Mouse (Mus musculus): ENCODE results near the gene Mast3. TPM values are rescaled to one million over a fixed set of nuclear protein-coding genes. Genes with fewer than 3 reads are reported as not detected.

Gene Mast3
- total RNA-seq, 2 experiments from 2014 or later = 298 to 350 TPM

GRCm38 (mm10) chr8:70754871-70755660 lies 49.8 kb downstream of the Mast3 start:
- intact Hi-C loops (cut with DNase I) = loop anchor here (2.0 to 10.0 kb wide), 4 partner anchors 22 to 210 kb away; partner anchors contain the start of genes Jund and Pik3r2
- DNase-seq (ENCODE audit: low spot score in 2 of 2) = peak; percentile 79 to 81

- intact Hi-C loops (cut with DNase I) = loop anchor here (2.0 to 10.0 kb wide), 4 partner anchors 23 to 209 kb away; partner anchors contain the start of genes Jund and Pik3r2
- DNase-seq (ENCODE audit: low spot score in 2 of 2) = peak; percentile 96 to 99
Observed at GRCm38 (mm10) chr8:70754043-70754870, 50.6 kb downstream of the Mast3 start, which contains the start of gene Rab3a. Rab3a (plus strand) TSS chr8:70754679.

- intact Hi-C loops (cut with DNase I) = loop anchor here (2.0 to 10.0 kb wide), 3 partner anchors 48 to 208 kb away; no protein-coding TSS in a partner anchor
- DNase-seq (ENCODE audit: low spot score in 2 of 2) = peak; percentile 80 to 96
Observed at GRCm38 (mm10) chr8:70753151-70753550, 51.7 kb downstream of the Mast3 start.

GRCm38 (mm10) chr8:70752000-70752764 lies 52.7 kb downstream of the Mast3 start:
- intact Hi-C loops (cut with DNase I) = loop anchor here (1.0 to 10.0 kb wide), 4 partner anchors 32 to 207 kb away; no protein-coding TSS in a partner anchor
- peak; percentile 69 to 87 for DNase-seq (ENCODE audit: low spot score in 2 of 2)

- peak in 1 of 2 experiments; percentile 78 for DNase-seq (ENCODE audit: low spot score in 2 of 2)
- intact Hi-C loops (cut with DNase I) = loop anchor here (5.0 to 10.0 kb wide), 2 partner anchors 138 to 205 kb away; no protein-coding TSS in a partner anchor
Observed at GRCm38 (mm10) chr8:70750128-70750680, 54.6 kb downstream of the Mast3 start.

- intact Hi-C loops (cut with DNase I) = no loop called here
- DNase-seq (ENCODE audit: low spot score in 2 of 2) = no peak
Observed at GRCm38 (mm10) chr8:70749097-70749674, 55.7 kb downstream of the Mast3 start.

GRCm38 (mm10) chr8:70748246-70749096 lies 56.4 kb downstream of the Mast3 start:
- peak in 1 of 2 experiments; percentile 51 for DNase-seq (ENCODE audit: low spot score in 2 of 2)
- intact Hi-C loops (cut with DNase I) = no loop called here

- intact Hi-C loops (cut with DNase I) = no loop called here
- DNase-seq (ENCODE audit: low spot score in 2 of 2) = no peak
Observed at GRCm38 (mm10) chr8:70747211-70747890, 57.5 kb downstream of the Mast3 start.

- no peak for DNase-seq (ENCODE audit: low spot score in 2 of 2)
- intact Hi-C loops (cut with DNase I) = no loop called here
Observed at GRCm38 (mm10) chr8:70746676-70747075, 58.2 kb downstream of the Mast3 start.

GRCm38 (mm10) chr8:70745691-70746220 lies 59.1 kb downstream of the Mast3 start:
- intact Hi-C loops (cut with DNase I) = no loop called here
- DNase-seq (ENCODE audit: low spot score in 2 of 2) = no peak

GRCm38 (mm10) chr8:70744806-70745205 lies 60.0 kb downstream of the Mast3 start:
- no peak for DNase-seq (ENCODE audit: low spot score in 2 of 2)
- intact Hi-C loops (cut with DNase I) = no loop called here

- DNase-seq (ENCODE audit: low spot score in 2 of 2) = peak in 1 of 2 experiments; percentile 55
- intact Hi-C loops (cut with DNase I) = no loop called here
Observed at GRCm38 (mm10) chr8:70743656-70744590, 60.9 kb downstream of the Mast3 start.

GRCm38 (mm10) chr8:70742981-70743655 lies 61.7 kb downstream of the Mast3 start:
- DNase-seq (ENCODE audit: low spot score in 2 of 2) = no peak
- intact Hi-C loops (cut with DNase I) = no loop called here

- intact Hi-C loops (cut with DNase I) = no loop called here
- no peak for DNase-seq (ENCODE audit: low spot score in 2 of 2)
Observed at GRCm38 (mm10) chr8:70742176-70742575, 62.7 kb downstream of the Mast3 start.

GRCm38 (mm10) chr8:70741661-70742060 lies 63.2 kb downstream of the Mast3 start:
- intact Hi-C loops (cut with DNase I) = no loop called here
- DNase-seq (ENCODE audit: low spot score in 2 of 2) = no peak
